In genomic region chr3:84652643-84653556, GRCm38 (mm10) we compare ENCODE assay signal across 10 mouse cellular contexts. TPM values are rescaled to one million over a fixed set of nuclear protein-coding genes. Genes with fewer than 3 reads are reported as not detected.
DNase-seq lines count a peak whose midpoint lies in the region; ATAC-seq and TF ChIP-seq lines count a peak whose summit lies in the region.
"Had no signal": no experiment of that assay in that cellular context is flagged by ENCODE, and none has a peak within 500 bp of the region (broad histone marks: within the 10 kb centered on the region; RNA-seq: fewer than 3 reads in every experiment).

No protein-coding gene starts in this region.

- H3K4me3 ChIP-seq in forebrain, embryonic 13.5 days, result no peak overlapping the region
- H3K4me3 ChIP-seq in forebrain, embryonic 11.5 days (ENCODE audit: low read depth, low read length), result no peak overlapping the region
- no peak overlapping the region for H3K4me3 ChIP-seq in lung, embryonic 15.5 days
- no peak overlapping the region for H3K4me3 ChIP-seq in heart, postnatal 0 days (ENCODE audit: low read depth, low read length)
- no peak overlapping the region for H3K4me3 ChIP-seq in small intestine, adult 2 months (ENCODE audit: low read depth, low read length)
- no peak overlapping the region for H3K4me3 ChIP-seq in midbrain, postnatal 0 days (ENCODE audit: low read depth, low read length)

- H3K27ac ChIP-seq in forebrain, embryonic 13.5 days, result no peak overlapping the region
- H3K27ac ChIP-seq in forebrain, embryonic 11.5 days (ENCODE audit: low read depth, low read length), result no peak overlapping the region
- no peak overlapping the region for H3K27ac ChIP-seq in lung, embryonic 15.5 days
- peak overlapping the region; percentile 88 for H3K27ac ChIP-seq in heart, postnatal 0 days (ENCODE audit: low read depth)
- H3K27ac ChIP-seq in small intestine, adult 2 months (ENCODE audit: insufficient read depth, low read depth, low read length), result peak overlapping the region; percentile 9; the same call in 1 of the 2 replicates
- no peak overlapping the region for H3K27ac ChIP-seq in midbrain, postnatal 0 days (ENCODE audit: low read depth, low read length)

- peaks cover 19% of the 10 kb centered on the region for H3K4me1 ChIP-seq in forebrain, embryonic 13.5 days
- H3K4me1 ChIP-seq in forebrain, embryonic 11.5 days (replicated peaks; ENCODE audit: control insufficient read depth, insufficient read depth, low read length), result peaks cover 5% of the 10 kb centered on the region
- H3K4me1 ChIP-seq in lung, embryonic 15.5 days, result peaks cover 23% of the 10 kb centered on the region
- peaks cover 17% of the 10 kb centered on the region for H3K4me1 ChIP-seq in heart, postnatal 0 days (ENCODE audit: control insufficient read depth, insufficient read depth)
- H3K4me1 ChIP-seq in small intestine, adult 2 months (ENCODE audit: control insufficient read depth, insufficient read depth, insufficient read length, low read length), result peaks cover 30% of the 10 kb centered on the region
- H3K4me1 ChIP-seq in midbrain, postnatal 0 days (ENCODE audit: insufficient read depth, low read length), result peaks cover 10% of the 10 kb centered on the region

- no peaks in the 10 kb centered on the region for H3K9me3 ChIP-seq in forebrain, embryonic 13.5 days (replicated peaks)
- no peaks in the 10 kb centered on the region for H3K9me3 ChIP-seq in forebrain, embryonic 11.5 days (ENCODE audit: control insufficient read depth, low read length)
- no peaks in the 10 kb centered on the region for H3K9me3 ChIP-seq in lung, embryonic 15.5 days
- no peaks in the 10 kb centered on the region for H3K9me3 ChIP-seq in heart, postnatal 0 days (replicated peaks; ENCODE audit: control insufficient read depth, low read length)
- no peaks in the 10 kb centered on the region for H3K9me3 ChIP-seq in midbrain, postnatal 0 days (ENCODE audit: low read length)

- H3K4me2 ChIP-seq in forebrain, embryonic 13.5 days, result 0 out of 2 replicates have a peak overlapping the region, but pooled peaks have one; percentile 47
- no peak overlapping the region for H3K4me2 ChIP-seq in forebrain, embryonic 11.5 days (ENCODE audit: low read depth, low read length, severe bottlenecking)
- H3K4me2 ChIP-seq in lung, embryonic 15.5 days, result peak overlapping the region; percentile 56; the same call in 1 of the 2 replicates
- 0 out of 2 replicates have a peak overlapping the region, but pooled peaks have one; percentile 49 for H3K4me2 ChIP-seq in heart, postnatal 0 days (ENCODE audit: low read depth, low read length)
- H3K4me2 ChIP-seq in midbrain, postnatal 0 days (ENCODE audit: low read depth, low read length, poor library complexity, severe bottlenecking), result no peak overlapping the region

- TF ChIP-seq POLR2A in small intestine, adult 2 months (IDR thresholded peaks at IDR 0.05; ENCODE audit: low read depth, low read length), result no peak

- H3K9ac ChIP-seq in forebrain, embryonic 13.5 days, result no peak overlapping the region
- no peak overlapping the region for H3K9ac ChIP-seq in forebrain, embryonic 11.5 days (ENCODE audit: low read length)
- no peak overlapping the region for H3K9ac ChIP-seq in lung, embryonic 15.5 days
- H3K9ac ChIP-seq in heart, postnatal 0 days (replicated peaks; ENCODE audit: low read depth, low read length), result 0 out of 2 replicates have a peak overlapping the region, but pooled peaks have one; percentile 14
- no peak overlapping the region for H3K9ac ChIP-seq in midbrain, postnatal 0 days (replicated peaks; ENCODE audit: low read length, poor library complexity, severe bottlenecking)

- 85% methylated on average over 12 of the region's 12 CpGs for WGBS in forebrain, embryonic 13.5 days
- 84% methylated on average over 12 of the region's 12 CpGs for WGBS in forebrain, embryonic 11.5 days
- WGBS in lung, embryonic 15.5 days, result 72% methylated on average over 12 of the region's 12 CpGs
- WGBS in heart, postnatal 0 days, result 49% methylated on average over 12 of the region's 12 CpGs
- WGBS in small intestine, adult 2 months, result 70% methylated on average over 12 of the region's 12 CpGs
- WGBS in midbrain, postnatal 0 days, result 79% methylated on average over 12 of the region's 12 CpGs

- TF ChIP-seq EP300 in heart, postnatal 0 days (IDR thresholded peaks at IDR 0.05; ENCODE audit: low read depth), result peak; percentile 80

- H3K36me3 ChIP-seq in forebrain, embryonic 13.5 days (ENCODE audit: poor library complexity, severe bottlenecking), result no peaks in the 10 kb centered on the region
- H3K36me3 ChIP-seq in forebrain, embryonic 11.5 days (ENCODE audit: control insufficient read depth, insufficient read depth, low read length), result no peaks in the 10 kb centered on the region
- H3K36me3 ChIP-seq in lung, embryonic 15.5 days, result no peaks in the 10 kb centered on the region
- H3K36me3 ChIP-seq in heart, postnatal 0 days (replicated peaks; ENCODE audit: control insufficient read depth, insufficient read depth, low read length), result no peaks in the 10 kb centered on the region
- H3K36me3 ChIP-seq in small intestine, adult 2 months (ENCODE audit: control insufficient read depth, insufficient read depth, low read length), result no peaks in the 10 kb centered on the region
- H3K36me3 ChIP-seq in midbrain, postnatal 0 days (ENCODE audit: insufficient read depth, low read length), result no peaks in the 10 kb centered on the region

- DNase-seq in forebrain, embryonic 11.5 days (ENCODE audit: low spot score), result no peak
- DNase-seq in lung, postnatal 10 days, result no peak
- DNase-seq in heart, postnatal 0 days (ENCODE audit: low spot score), result peak; percentile 77
- no peak for DNase-seq in ovary, postnatal 14 days (ENCODE audit: low spot score)
- no peak for DNase-seq in midbrain, postnatal 0 days (ENCODE audit: low spot score)

- no peaks in the 10 kb centered on the region for H3K27me3 ChIP-seq in forebrain, embryonic 13.5 days
- no peaks in the 10 kb centered on the region for H3K27me3 ChIP-seq in forebrain, embryonic 11.5 days (ENCODE audit: control insufficient read depth, insufficient read depth, low read length)
- H3K27me3 ChIP-seq in lung, embryonic 15.5 days, result no peaks in the 10 kb centered on the region
- no peaks in the 10 kb centered on the region for H3K27me3 ChIP-seq in heart, postnatal 0 days (ENCODE audit: control insufficient read depth, insufficient read depth, low read length)
- H3K27me3 ChIP-seq in small intestine, adult 2 months (ENCODE audit: control insufficient read depth, insufficient read depth, low read length), result no peaks in the 10 kb centered on the region
- H3K27me3 ChIP-seq in midbrain, postnatal 0 days (ENCODE audit: insufficient read depth, low read length), result no peaks in the 10 kb centered on the region

- ATAC-seq in forebrain, embryonic 13.5 days, result no peak
- ATAC-seq in forebrain, embryonic 11.5 days (replicated peaks; ENCODE audit: low FRiP score), result no peak
- no peak for ATAC-seq in lung, embryonic 15.5 days (ENCODE audit: borderline replicate concordance, extremely low read depth, low FRiP score, low TSS enrichment)
- peak; percentile 84 for ATAC-seq in heart, postnatal 0 days (ENCODE audit: insufficient read depth, low read depth)
- ATAC-seq in midbrain, postnatal 0 days (ENCODE audit: low FRiP score), result no peak

- TF ChIP-seq CTCF in heart, postnatal 0 days (IDR thresholded peaks at IDR 0.05; ENCODE audit: low read depth), result no peak
- TF ChIP-seq CTCF in small intestine, adult 2 months (IDR thresholded peaks at IDR 0.05; ENCODE audit: extremely low read depth, insufficient read length, insufficient replicate concordance, low read depth, low read length), result no peak
- no peak for TF ChIP-seq CTCF in midbrain, postnatal 0 days (IDR thresholded peaks at IDR 0.05)

RNA-seq across cellular contexts. Expression of gene Tmem154, which starts 13.1 kb away (rescaled TPM):
- polyA plus RNA-seq in forebrain, embryonic 13.5 days (2015; fragmentation: Nextera tagmentation; extraction: Ambion mirVana), result 0.31 TPM in 2 replicates
- 0.15 and 0.41 TPM in 2 replicates for polyA plus RNA-seq in forebrain, embryonic 11.5 days (2014; fragmentation: Nextera tagmentation; extraction: Ambion mirVana)
- polyA plus RNA-seq in lung, embryonic 15.5 days (2015; fragmentation: Nextera tagmentation; extraction: Ambion mirVana), result 2.3 and 2.5 TPM in 2 replicates
- total RNA-seq in heart, postnatal 0 days (2014; rRNA removed; ENCODE audit: low replicate concordance), result 0.57 and 1.7 TPM in 2 replicates
- polyA plus RNA-seq in heart, postnatal 0 days (2015; fragmentation: Nextera tagmentation; extraction: Ambion mirVana), result 0.89 and 1.2 TPM in 2 replicates
- polyA plus RNA-seq in small intestine, adult 2 months (2012; rRNA removed), result 1.5 and 2.0 TPM in 2 replicates
- total RNA-seq in midbrain, postnatal 0 days (2014; rRNA removed), result 0.42 TPM in 1 of 2 replicates, not detected in the other
- polyA plus RNA-seq in midbrain, postnatal 0 days (2015; fragmentation: Nextera tagmentation; extraction: Ambion mirVana), result 0.86 and 2.0 TPM in 2 replicates

RNA-seq across cellular contexts. Expression of gene Tigd4, which starts 59.5 kb away (rescaled TPM):
- polyA plus RNA-seq in forebrain, embryonic 13.5 days (2015; fragmentation: Nextera tagmentation; extraction: Ambion mirVana), result not detected in 2 replicates
- not detected in 2 replicates for polyA plus RNA-seq in forebrain, embryonic 11.5 days (2014; fragmentation: Nextera tagmentation; extraction: Ambion mirVana)
- polyA plus RNA-seq in lung, embryonic 15.5 days (2015; fragmentation: Nextera tagmentation; extraction: Ambion mirVana), result 0.10 and 0.15 TPM in 2 replicates
- 0.15 and 1.3 TPM in 2 replicates for total RNA-seq in heart, postnatal 0 days (2014; rRNA removed; ENCODE audit: low replicate concordance)
- 0.29 and 0.34 TPM in 2 replicates for polyA plus RNA-seq in heart, postnatal 0 days (2015; fragmentation: Nextera tagmentation; extraction: Ambion mirVana)
- 0.04 TPM in 1 of 2 replicates, not detected in the other for polyA plus RNA-seq in small intestine, adult 2 months (2012; rRNA removed)
- total RNA-seq in midbrain, postnatal 0 days (2014; rRNA removed), result not detected in 2 replicates
- not detected in 2 replicates for polyA plus RNA-seq in midbrain, postnatal 0 days (2015; fragmentation: Nextera tagmentation; extraction: Ambion mirVana)
- polyA plus RNA-seq: C2C12; large intestine, adult 2 months had no signal

Comparison
In these comparisons a context has a peak if more than half of its experiments do, and no peak if none do; other contexts are left out.
1. H3K4me2 ChIP-seq: peak in forebrain, embryonic 13.5 days (single experiment), lung, embryonic 15.5 days (single experiment) and heart, postnatal 0 days (single experiment); none in forebrain, embryonic 11.5 days (single experiment) and midbrain, postnatal 0 days (single experiment).
2. H3K27ac ChIP-seq: peak in heart, postnatal 0 days (single experiment) and small intestine, adult 2 months (single experiment); none in forebrain, embryonic 13.5 days (single experiment), forebrain, embryonic 11.5 days (single experiment), lung, embryonic 15.5 days (single experiment) and midbrain, postnatal 0 days (single experiment).